Mouse (Mus musculus) heart, embryonic 12.5 days (tissue): ENCODE measurements around the gene 3300002I08Rik. TPM values are rescaled to one million over a fixed set of nuclear protein-coding genes. Genes with fewer than 3 reads are reported as not detected.

ENCODE experiments used
- ATAC-seq: fragments of 200-750 bp; cut with Nextera tagmentation; 2 replicates; pipeline ENCODE4 v1.8.0; 2017; ENCODE audit warnings: moderate TSS enrichment, moderate library complexity; ENCODE audit not compliant: insufficient number of reproducible peaks, low FRiP score
- H3K27ac ChIP-seq: fragments of 300-500 bp; sonication (generic); 2 replicates; pipeline ENCODE4 v1.5.1; 2016; ENCODE audit warnings: mild to moderate bottlenecking, moderate library complexity; ENCODE audit not compliant: poor library complexity, severe bottlenecking
- H3K27me3 ChIP-seq: fragments of 300-500 bp; sonication (generic); replicated peaks from 2 replicates; pipeline ENCODE4 v1.6.1; 2016; ENCODE audit warnings: mild to moderate bottlenecking, moderate library complexity
- H3K36me3 ChIP-seq: fragments of 300-500 bp; sonication (generic); 2 replicates; pipeline ENCODE4 v1.6.1; 2016; ENCODE audit warnings: mild to moderate bottlenecking, moderate library complexity
- H3K4me1 ChIP-seq: fragments of 300-500 bp; sonication (generic); replicated peaks from 2 replicates; pipeline ENCODE4 v1.6.1; 2016; ENCODE audit warnings: mild to moderate bottlenecking
- H3K4me2 ChIP-seq: fragments of 300-500 bp; sonication (generic); 2 replicates; pipeline ENCODE4 v1.6.1; 2016; ENCODE audit warnings: mild to moderate bottlenecking, moderate library complexity
- H3K4me3 ChIP-seq: fragments of 300-500 bp; sonication (generic); 2 replicates; pipeline ENCODE4 v1.5.1; 2016; ENCODE audit warnings: mild to moderate bottlenecking
- H3K9ac ChIP-seq: fragments of 300-500 bp; sonication (generic); 2 replicates; pipeline ENCODE4 v1.6.1; 2016; ENCODE audit warnings: mild to moderate bottlenecking, moderate library complexity
- H3K9me3 ChIP-seq: fragments of 300-500 bp; sonication (generic); replicated peaks from 2 replicates; pipeline ENCODE4 v1.6.1; 2016; ENCODE audit warnings: mild to moderate bottlenecking, moderate library complexity
- WGBS: fragments of 180-500 bp; shearing (Covaris S2); methylation state at CpG from one replicate; pipeline ENCODE4 v1.1.7; 2016; 5-methylcytosine and 5-hydroxymethylcytosine counted together
- polyA plus RNA-seq: library from polyadenylated mRNA; unstranded; fragments of >200 nt; fragmentation: Nextera tagmentation; extraction: Ambion mirVana; gene quantifications from 2 replicates; pipeline ENCODE4 v1.2.1, GENCODE M21; 2016

3300002I08Rik gene
- polyA plus RNA-seq, 1 experiment from 2014 or later = 5.4 TPM

DNA sequence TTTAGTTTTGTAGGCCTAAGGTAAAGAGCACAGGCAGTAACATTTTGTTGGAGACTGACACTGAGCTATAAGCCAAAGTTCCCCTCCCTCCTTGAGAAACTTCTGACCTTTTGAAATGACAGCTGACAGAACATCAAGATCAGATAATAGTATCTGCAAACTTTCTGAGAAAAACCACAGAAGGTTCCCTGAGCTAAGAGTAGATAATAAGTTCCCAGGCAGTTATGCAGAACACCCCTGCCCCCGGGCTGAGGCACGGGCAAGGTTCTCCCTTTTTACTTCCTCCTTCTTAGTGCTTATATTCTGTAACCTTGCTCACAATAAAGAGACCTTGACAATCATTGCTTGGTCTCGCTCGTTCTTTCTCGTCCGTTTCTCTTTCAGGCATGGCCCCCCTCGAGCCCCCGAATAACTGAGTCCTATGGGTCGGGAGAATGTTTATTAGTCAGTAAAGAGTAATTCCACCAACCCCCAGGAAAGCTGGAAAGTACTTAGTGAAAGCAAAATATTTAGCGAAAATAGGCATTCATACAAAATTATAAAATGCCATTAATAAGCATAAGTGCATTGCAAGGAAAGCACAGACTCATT, 55.3 kb downstream of the 3300002I08Rik start:
- Histone ChIP-seq H3K36me3 (no peaks in the 10 kb centered on the region), H3K4me2 (no peak overlapping the region), H3K9ac (no peak overlapping the region), H3K4me1 (0 out of 2 replicates have a peak, but pooled peaks cover 2% of the 10 kb centered on the region), H3K4me3 (no peak overlapping the region), H3K9me3 (peaks cover 3% of the 10 kb centered on the region; the same call in 1 of the 2 replicates), H3K27ac (no peak overlapping the region), H3K27me3 (no peaks in the 10 kb centered on the region)
- no peak for ATAC-seq
- WGBS = 75% methylated on average over 10 of the region's 10 CpGs

DNA sequence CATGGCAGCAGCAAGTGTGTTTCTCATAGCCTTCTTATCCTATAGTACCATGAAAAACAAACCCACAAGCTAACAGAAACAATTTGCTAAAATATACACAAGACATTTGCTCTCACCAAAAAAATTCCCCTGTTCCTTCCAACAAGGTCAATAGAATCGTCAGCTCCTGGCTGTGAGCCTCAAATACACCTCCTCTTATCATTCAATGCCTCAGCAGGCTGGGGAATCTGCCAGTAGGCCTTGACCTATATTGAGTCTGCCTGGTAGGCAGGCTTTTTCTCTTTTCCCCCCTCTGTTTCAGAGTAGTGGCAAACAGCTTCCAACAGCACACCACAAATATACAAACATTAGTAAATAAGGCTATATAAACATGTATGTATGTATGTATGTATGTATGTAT, 63.5 kb downstream of the 3300002I08Rik start:
- WGBS = 35% methylated on average over 1 of the region's 1 CpGs
- ATAC-seq = no peak

DNA sequence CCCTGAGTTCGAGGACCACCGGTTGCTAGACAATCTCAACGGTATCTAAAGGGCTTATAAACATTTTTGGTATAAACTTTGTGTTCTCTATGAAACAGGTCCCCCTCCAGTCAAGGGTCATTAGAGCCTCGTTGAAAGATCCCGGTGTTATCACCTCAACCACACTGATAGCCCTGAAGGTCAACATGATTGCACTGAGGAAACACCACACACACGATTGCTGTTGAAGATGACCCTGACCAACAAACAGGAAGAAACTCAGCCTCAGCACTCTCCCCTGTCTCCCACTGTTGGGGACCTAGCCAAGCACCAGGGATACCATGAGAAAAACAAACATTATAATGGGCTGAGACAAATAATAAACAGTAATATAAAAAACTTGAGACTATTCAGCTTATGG, 68.9 kb downstream of the 3300002I08Rik start:
- WGBS = 61% methylated on average over 6 of the region's 6 CpGs
- ATAC-seq = no peak
- no peak overlapping the region for H3K4me3 ChIP-seq
- H3K9ac ChIP-seq = no peak overlapping the region
- no peak overlapping the region for H3K4me2 ChIP-seq
- H3K27me3 ChIP-seq = no peaks in the 10 kb centered on the region
- H3K9me3 ChIP-seq = 0 out of 2 replicates have a peak, but pooled peaks cover 5% of the 10 kb centered on the region
- no peaks in the 10 kb centered on the region for H3K36me3 ChIP-seq
- H3K27ac ChIP-seq = no peak overlapping the region
- no peaks in the 10 kb centered on the region for H3K4me1 ChIP-seq

More for the DNA sequence above, 63.5 kb downstream of the 3300002I08Rik start:
- no peak overlapping the region for H3K4me2 ChIP-seq
- H3K27me3 ChIP-seq = no peaks in the 10 kb centered on the region
- H3K9me3 ChIP-seq = peaks cover 3% of the 10 kb centered on the region; the same call in 1 of the 2 replicates
- no peak overlapping the region for H3K27ac ChIP-seq
- H3K4me1 ChIP-seq = no peaks in the 10 kb centered on the region
- H3K36me3 ChIP-seq = no peaks in the 10 kb centered on the region
- no peak overlapping the region for H3K4me3 ChIP-seq
- no peak overlapping the region for H3K9ac ChIP-seq

Other genes with a start within 250 kb of the 3300002I08Rik start
- 4.1 and 4.2 TPM in 2 replicates for gene Zfp120, start 226.1 kb downstream of the 3300002I08Rik start, polyA plus RNA-seq
- not detected in 2 replicates for gene Gm10770, start 183.1 kb downstream of the 3300002I08Rik start, polyA plus RNA-seq
- not detected in 2 replicates for gene Gm14139, start 181.0 kb downstream of the 3300002I08Rik start, polyA plus RNA-seq
- 4.0 and 4.5 TPM in 2 replicates for gene Zfp937, start 144.7 kb downstream of the 3300002I08Rik start, polyA plus RNA-seq
- 3.2 and 4.3 TPM in 2 replicates for gene Gm21994, start 107.2 kb downstream of the 3300002I08Rik start, polyA plus RNA-seq
- gene Gm14124, start 105.2 kb downstream of the 3300002I08Rik start, polyA plus RNA-seq = 0.06 TPM in 1 of 2 replicates, not detected in the other
- 2.3 and 2.8 TPM in 2 replicates for gene Gm10130, start 39.1 kb downstream of the 3300002I08Rik start, polyA plus RNA-seq
- gene Zfp442, start 88.7 kb upstream of the 3300002I08Rik start, polyA plus RNA-seq = 4.6 and 4.8 TPM in 2 replicates
- gene Zfp345, start 122.3 kb upstream of the 3300002I08Rik start, polyA plus RNA-seq = 0.08 and 0.12 TPM in 2 replicates
- 0.19 and 0.34 TPM in 2 replicates for gene Cst7, start 207.7 kb upstream of the 3300002I08Rik start, polyA plus RNA-seq
- gene Apmap, start 245.8 kb upstream of the 3300002I08Rik start, polyA plus RNA-seq = 29.3 and 32.5 TPM in 2 replicates